Mouse (Mus musculus): ENCODE measurements around the gene Chil1.

GRCm38 (mm10) chr1:134188989-134189729, 7.2 kb downstream of the Chil1 start:
- TF ChIP-seq GATA1 (IDR thresholded peaks at IDR 0.05; ENCODE audit: low read length) (no peak), TAL1 (IDR thresholded peaks at IDR 0.05; ENCODE audit: low read length) (no peak)
